Mouse (Mus musculus) cortical plate, adult 2 months (tissue): Measurements from ENCODE around the gene Large1.

ENCODE experiments used
- CTCF ChIP-seq: fragments of 200-500 bp; IDR thresholded peaks from 2 replicates; pipeline ENCODE4 v1.5.1; 2011; ENCODE audit warnings: mild to moderate bottlenecking, control low read depth, low read length; ENCODE audit not compliant: insufficient read depth; ENCODE audit errors: extremely low read depth
- POLR2A ChIP-seq: fragments of 200-500 bp; IDR thresholded peaks from 2 replicates; pipeline ENCODE4 v1.6.1; 2011; ENCODE audit warnings: mild to moderate bottlenecking, low read length, control low read depth; ENCODE audit not compliant: insufficient read depth; ENCODE audit errors: extremely low read depth

DNA sequence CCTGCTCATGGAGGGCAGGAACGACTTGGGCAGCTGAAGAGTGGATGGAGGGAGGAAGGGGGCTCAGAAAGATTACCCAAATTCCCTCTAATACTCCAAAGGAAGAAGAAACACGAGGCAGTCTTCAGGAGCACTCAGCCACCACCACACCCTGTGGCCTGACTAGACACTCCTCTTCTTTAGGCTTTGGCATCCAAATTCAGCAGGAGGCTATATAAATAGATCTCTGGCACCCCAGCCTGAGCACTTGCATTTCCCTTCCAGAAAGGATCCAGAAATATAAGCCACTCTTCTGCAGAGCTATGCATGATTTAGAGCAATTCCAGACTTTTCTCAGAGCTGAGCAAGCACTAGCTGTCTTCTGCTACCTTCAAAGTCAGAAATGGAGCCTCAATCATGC, 127.7 kb downstream of the Large1 start:
- TF ChIP-seq POLR2A (no peak), CTCF (no peak)
